Mouse (Mus musculus): ENCODE data around the gene Col8a1.

DNA sequence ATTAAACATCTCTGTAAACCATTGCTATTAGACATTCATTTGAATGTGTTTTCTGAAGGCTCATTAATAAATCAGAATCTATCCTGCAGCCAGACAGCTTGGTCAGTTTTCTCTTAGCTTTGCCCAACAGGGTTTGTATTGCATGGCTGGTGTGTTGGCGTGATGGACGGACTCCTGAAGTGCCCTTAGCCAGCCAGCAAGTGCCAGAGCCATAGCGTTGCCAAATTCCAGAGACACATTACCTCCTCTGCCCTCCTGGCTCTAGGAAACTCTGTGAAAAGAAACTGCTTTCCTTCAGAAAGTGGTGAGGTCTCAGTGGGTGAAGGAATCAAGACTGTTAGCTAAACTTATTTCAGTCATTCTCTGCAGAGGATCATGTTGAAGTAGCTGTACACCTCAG lies 14.4 kb downstream of the Col8a1 start:
- TF ChIP-seq POLR2A (IDR thresholded peaks at IDR 0.05; ENCODE audit: borderline replicate concordance, low read depth, low read length), result no peak
- no peak for TF ChIP-seq CTCF (IDR thresholded peaks at IDR 0.05; ENCODE audit: low read depth, low read length)

All from bone marrow macrophage, adult 2 months (primary cell).